Mouse (Mus musculus): ENCODE data around the gene Catsper4.
"Not testable (repeated sequence)": the region's sequence is repeated elsewhere in the genome, so short reads cannot be mapped to it uniquely, and the experiment has no call there.

Catsper4 gene

GRCm38 (mm10) chr4:134227194-134227593, at the start of gene Catsper4:
Catsper4 (minus strand) TSS chr4:134227383.
- no peak for DNase-seq (ENCODE audit: low read depth, low spot score)

- no peak for DNase-seq (ENCODE audit: low read depth, low spot score)
Measured at GRCm38 (mm10) chr4:134273417-134274345, 46.5 kb upstream of the Catsper4 start.

DNA sequence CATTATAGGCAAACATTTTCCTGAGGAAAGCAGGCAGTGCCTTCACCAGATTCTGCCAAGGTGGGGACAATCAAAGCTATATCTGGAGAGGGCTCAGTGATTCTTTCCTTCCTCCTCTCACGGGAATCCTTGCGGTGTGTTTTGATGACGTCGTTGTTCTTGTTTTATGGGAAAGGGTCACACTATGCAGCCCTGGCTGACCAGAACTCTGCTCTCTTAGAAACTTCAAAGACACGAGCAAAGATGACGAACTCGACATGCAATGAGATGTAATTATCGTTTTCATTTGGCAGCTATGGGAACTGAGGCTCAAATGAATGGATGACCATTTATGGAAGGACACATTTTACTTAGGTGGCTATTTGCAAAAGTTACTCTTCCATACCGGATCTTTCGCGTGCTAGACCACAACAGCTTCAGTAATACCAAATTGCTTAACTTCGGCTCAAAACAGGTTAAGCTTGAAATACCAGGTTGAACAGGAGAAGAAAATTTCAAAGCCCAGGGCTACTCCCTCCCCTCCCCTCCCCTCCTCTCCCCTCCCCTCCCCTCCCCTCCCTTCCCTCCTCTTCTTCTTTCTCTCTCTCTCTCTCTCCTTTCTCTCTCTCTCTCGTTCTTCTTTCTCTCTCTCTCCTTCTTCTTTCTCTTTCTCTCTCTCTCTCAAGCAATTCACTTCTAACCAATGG, 45.7 kb upstream of the Catsper4 start:
- no peak for DNase-seq (ENCODE audit: low read depth, low spot score)

DNA sequence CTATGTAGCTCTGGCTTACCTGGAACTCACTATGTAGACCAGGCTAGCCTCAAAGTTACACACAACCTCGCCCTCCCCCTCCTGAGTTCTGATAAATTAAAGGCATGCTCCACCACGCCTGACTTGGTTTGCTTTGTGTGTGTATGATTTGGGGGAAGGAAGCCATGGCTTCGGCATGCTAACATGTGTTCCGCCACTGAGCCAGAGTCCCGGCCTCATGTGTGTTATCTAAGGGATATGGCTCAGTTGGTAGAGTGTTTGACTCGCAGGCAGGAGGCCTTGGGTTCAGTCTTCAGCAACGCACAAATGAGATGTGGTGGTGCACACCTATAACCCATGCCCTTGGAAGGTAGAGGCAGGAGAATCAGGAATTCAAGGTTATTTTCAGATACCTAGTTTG, 44.8 kb upstream of the Catsper4 start:
- DNase-seq (ENCODE audit: low read depth, low spot score), result no peak

DNA sequence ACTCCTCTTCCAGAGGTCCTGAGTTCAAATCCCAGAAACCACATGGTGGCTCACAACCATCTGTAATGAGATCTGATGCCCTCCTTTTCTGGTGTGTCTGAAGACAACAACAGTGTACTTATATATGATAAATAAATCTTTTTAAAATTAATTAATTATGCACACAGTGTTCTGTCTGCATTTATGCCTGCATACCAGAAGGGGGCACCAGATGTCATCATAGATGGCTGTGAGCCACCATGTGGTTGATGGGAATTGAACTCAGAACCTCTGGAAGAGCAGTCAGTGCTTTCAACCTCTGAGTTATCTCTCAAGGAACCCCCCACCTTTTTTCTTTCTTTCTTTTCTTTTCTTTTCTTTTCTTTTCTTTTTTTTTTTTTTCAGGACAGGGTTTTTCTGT, 42.4 kb upstream of the Catsper4 start:
- not testable (repeated sequence) for DNase-seq (ENCODE audit: low read depth, low spot score)

- DNase-seq (ENCODE audit: low read depth, low spot score), result no peak
Measured at GRCm38 (mm10) chr4:134268102-134268655, 41.0 kb upstream of the Catsper4 start.

- DNase-seq (ENCODE audit: low read depth, low spot score), result no peak
Measured at GRCm38 (mm10) chr4:134265860-134266585, 38.8 kb upstream of the Catsper4 start.

GRCm38 (mm10) chr4:134263191-134263590, 36.0 kb upstream of the Catsper4 start:
- no peak for DNase-seq (ENCODE audit: low read depth, low spot score)

DNA sequence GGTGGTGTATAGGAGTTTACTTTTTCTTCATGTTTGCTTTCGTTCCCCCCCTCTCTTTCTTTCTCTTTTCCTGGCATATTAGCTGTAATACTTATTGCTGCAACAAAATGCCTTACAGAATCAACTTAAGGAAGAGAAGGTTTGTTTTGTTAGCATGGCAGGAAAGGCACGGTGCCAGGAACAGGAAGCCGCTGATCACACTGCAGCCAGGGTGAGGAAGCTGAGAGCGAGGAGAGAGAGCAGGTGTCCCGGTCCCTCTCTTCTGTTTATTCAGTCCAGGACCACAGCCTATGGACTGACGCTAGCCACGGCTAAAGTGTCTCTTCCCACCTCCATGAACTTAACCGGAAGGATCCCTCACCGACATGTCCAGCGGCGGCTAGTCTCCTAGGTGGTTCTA, 31.2 kb upstream of the Catsper4 start:
- no peak for DNase-seq (ENCODE audit: low read depth, low spot score)

DNA sequence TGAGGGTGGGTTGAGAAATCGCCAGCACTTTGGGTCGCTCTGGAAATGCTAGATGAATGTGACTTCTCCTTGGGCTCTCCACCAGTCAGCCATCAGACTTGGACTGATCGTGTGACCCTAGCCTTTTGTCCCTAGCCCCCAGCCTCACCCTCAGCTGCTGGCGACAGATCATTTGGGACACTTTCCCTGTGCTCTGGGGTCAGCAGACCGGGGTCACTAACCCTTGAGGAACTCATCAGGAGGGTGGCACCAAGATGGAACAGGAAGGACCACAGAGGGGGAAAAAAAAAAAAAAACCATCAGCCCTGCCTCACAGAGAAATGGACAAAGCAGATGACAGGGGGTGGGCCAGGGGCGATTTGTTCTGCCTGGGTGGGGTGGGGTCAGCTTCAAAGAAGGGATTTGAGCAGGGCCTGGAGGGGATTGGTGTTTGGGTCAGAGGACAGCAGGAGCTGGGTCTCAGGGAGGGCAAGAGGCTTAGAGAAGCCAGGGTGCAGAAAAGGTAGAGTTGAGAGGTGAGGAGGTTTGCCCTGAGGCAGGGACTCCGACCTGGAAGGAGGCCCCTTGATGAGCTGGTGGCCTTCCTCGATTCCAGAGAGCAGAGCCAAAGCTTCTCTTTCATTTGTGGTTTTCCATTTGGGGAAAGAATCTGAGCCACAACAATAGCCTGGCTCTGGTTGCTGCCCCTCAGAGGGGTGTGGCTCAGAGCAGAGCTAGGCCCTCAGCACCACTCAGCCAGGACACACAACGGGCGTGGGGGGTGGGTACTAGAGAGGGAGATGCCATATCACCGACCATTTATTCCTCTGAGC, 30.2 kb upstream of the Catsper4 start:
- DNase-seq (ENCODE audit: low read depth, low spot score), result no peak

DNA sequence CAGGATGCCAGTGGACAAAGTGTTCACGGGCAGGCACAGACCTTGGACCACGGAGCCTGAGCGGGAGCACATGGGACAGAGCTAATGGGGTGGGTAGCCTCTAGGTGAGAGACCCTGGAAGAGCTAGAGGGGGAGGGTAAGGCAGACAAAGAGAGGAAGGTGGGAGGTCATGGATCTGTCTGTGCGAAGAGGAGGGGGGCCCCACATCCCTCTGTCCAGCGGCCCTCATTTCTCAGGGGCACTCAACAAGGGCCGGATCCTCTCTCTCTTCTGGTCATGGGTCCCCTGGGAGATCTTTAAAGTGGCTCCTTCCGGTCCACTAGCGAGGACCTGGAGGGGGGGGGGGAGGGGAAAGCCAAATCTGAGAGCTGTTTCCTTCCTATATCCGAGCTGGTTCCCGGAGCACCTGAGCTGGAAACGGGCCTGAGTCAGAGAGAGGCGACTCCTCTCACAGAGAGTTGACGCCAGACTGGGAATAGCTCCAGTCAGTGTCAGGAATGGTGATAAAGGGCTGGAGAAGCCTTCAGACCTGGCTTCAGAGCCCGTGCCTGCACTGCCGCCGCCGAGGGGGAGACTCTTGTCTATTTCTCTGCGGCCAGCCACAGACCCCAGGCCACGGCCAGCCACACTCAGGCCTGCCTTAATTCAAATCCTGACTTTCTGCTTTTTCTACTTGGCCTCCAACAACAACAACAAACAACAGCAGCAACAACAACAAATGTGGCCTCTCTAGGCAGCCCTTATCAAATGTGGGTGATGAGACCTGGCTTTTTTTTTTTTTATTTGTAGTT, 29.4 kb upstream of the Catsper4 start:
- no peak for DNase-seq (ENCODE audit: low read depth, low spot score)

- DNase-seq (ENCODE audit: low read depth, low spot score), result no peak
Measured at GRCm38 (mm10) chr4:134255854-134256253, 28.7 kb upstream of the Catsper4 start.

DNA sequence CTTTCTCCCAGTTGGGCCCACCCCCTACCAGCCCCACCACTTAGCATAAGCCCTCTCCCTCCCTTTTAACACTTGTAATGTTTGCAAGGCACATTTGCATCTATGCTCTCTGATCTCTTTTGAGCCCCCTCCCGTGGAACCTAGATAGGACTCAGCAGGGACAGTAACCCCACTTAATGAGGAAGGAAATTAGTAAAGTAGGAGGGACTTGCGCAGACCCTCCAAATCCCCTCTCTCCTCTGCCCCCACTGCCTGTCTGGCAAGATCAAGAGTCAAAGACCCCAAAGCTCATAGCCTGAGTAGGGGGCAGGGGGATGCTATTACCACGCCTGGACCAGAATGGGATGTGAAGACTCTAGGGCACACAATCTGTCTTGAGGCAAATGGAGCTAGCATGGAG, 27.7 kb upstream of the Catsper4 start:
- DNase-seq (ENCODE audit: low read depth, low spot score), result no peak

- DNase-seq (ENCODE audit: low read depth, low spot score), result no peak
Measured at GRCm38 (mm10) chr4:134253722-134254324, 26.6 kb upstream of the Catsper4 start, which contains the start of gene Grrp1. Grrp1 (minus strand) TSS chr4:134254106.

DNA sequence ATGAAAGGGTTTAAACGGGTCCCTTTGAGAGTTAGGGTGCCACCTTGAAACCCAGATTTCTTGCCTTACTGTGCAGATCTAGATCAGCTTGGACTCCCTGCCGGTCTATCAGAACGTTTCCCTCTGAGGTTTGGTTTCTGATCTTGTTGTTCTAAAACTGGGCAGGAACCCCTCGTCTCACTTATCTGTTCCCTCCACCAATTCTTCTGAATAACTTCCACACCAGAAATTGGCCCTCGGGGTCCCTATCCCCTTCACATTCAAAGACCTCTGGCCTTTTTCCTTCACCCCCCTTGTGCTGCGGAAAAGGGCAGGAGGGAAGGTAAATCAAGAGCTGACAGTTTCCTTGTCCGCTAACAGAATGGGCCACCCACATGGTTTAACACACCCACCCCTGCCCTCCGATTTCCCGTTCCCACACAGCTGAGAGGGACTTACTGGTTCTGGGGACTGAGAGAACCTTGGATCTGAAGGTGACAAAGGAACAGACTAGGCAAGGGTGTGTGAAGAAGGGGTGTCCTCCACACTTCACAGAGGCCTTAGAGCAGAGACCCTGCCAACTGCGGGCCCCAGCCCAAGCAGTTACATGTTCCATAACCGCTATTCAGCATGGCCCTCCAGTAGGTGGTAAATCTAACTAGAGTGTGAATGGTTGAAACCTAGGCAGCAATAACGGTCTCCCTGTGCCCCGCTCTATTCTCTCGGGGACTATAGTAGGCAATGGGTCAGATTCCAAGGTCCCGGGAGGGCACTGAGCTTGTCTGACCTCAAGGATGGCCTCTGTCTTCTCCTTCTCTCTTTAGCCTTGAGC, 25.9 kb upstream of the Catsper4 start:
- no peak for DNase-seq (ENCODE audit: low read depth, low spot score)

DNA sequence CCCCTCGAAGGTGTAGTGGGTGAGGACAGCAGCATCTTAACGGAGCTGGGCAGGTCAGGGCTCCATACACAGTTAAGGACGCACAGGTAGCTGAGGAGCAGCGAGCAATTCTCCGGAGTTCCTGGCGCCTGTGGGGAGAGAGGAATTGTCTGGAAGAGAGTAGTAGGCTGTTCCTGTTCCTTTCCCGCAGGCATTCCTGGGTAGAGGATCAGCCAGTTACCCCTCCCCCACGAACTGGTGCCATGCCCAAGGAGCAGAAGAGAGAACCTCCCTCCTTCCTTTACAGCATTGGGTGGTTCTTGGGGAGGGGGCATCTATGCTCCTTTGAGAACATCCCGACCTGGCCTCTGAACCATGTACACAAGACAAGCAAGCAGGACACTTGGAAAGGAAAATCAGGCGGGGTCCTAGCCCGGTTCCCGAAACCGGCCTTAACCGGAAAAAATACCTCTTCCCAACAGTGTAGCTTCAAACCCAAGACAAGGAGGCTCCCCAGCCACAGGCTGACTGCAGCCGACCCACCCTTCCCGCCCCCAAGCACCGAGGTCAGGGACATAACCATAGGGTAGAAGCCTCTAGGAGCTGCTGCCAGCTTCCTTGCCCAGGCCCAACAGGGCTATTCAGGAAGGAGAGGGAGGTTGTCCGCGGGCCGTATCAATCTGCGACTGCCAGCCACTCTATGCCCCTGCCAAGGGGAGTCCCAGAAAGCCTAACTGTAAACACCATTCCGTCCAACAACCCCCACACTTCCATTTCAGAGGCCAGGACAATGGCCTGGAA, 25.1 kb upstream of the Catsper4 start:
- DNase-seq (ENCODE audit: low read depth, low spot score), result no peak

DNA sequence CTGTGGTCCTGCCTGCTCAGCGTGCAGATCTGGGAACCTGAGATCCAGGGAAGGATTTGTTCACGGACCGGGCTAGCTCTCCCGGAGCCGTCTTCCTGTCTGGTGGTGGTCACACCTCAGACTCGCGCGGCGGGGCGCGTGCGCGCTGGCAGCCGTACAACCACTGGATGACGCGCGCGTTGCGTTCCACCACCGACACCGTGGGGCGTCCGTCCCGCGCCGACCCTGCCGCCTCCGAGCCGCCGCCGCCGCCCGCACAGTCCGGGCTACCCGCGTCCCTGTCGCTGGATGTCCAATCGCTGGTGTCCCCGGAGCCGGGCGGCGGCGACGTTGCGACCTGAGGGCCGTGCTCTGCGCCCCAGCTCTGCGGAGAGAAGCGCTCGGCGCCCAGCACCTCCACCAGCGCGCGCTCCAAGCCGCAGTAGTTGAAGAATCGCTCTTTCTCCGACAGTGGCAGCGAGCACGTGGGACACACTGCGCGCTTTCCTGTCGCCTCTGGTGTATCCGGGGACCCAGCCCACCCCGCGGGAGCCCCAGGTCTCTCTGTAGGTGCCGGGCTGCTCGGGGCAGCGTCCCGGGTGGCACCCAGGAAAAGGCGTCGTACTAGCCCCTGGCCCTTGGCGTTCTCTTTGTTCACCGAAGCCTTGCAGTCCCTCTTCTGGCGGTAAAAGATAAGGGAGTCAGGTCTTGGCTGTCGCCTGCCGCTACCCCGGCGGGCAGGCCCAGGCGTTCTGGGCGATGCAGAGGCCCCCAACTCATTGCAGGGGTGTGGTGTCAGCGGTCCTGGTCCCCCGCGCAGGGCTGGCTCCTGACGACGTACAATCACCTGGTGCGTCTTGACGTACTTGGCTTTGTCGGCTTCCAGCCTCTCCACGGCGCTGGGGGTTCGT, 24.3 kb upstream of the Catsper4 start:
- DNase-seq (ENCODE audit: low read depth, low spot score), result no peak
